Mouse (Mus musculus) embryo, embryonic 10.5 days (tissue): Measurements from ENCODE around the gene Gm48552.

Source experiments
- DNase-seq: peaks from one replicate; pipeline ENCODE4 v3.0.0-alpha.2; 2015; ENCODE audit warnings: low spot score

Gm48552 gene

DNA sequence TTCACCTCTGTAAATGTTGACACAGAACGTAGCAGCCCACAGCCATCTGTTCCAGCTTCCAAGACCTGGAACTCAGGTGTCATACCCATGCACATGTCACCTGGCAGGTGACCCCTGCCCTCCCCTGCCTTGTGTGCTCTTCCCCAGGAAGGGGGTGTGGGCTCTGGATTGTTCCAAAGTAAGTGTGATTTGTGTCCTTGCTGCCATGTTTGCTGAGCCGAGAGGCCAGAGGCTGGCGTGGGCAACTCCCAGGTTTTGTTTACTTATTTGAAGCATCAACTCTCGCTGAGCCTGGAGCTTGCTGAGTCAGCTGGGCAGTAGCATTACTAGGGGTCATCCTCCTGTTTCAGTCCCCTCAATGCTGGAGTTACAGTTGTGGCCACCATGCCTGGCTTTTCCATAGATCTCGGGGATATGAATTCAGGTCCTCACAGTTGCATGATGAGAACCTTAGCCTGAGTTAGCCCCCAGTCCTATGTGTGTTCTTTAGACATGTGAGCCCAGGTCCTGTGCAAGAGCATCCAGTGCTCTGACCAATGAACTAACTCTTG is at the start of gene Gm48552:
Gene Gm48552 (plus strand): TSS at position 501 of the 551 bp plus-strand sequence.
- no peak for DNase-seq

DNA sequence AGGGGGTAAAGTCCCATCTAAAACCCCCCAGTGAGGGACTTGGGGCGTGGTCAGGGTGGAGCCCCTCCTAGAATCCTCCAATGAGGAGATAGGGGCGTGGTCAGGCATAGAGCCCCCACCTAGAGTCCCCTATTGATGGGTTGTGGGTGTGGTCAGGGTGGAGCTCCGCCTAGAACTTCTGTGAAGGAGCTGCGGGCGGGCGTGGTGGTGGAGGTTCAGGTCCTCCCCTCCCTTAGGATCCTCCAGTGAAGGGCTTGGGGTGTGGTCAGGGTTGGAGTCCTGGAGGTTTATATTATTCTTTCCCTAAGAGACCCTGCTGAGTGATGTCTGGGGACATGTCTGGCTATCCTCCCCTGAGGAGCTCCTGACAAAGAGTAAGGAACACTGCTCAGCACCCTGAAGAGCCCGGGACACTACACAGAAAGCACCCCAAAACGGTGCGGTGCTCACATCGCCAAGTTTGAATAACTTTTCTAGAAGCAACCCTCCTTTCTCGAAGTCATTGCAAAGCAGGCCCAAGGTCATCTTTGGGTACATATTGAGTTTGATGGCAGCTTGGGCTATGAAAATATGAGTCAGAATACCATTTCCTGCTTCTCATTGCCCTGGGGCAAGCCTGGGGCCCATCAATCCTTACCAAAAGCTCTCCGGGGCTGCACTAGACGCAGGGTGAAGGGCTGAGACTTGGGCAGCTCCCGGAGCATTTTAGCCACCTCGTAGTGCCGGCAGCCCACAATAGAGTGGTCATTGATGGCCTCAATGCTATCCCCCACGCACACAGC is 48.1 kb upstream of the Gm48552 start:
- no peak for DNase-seq

DNA sequence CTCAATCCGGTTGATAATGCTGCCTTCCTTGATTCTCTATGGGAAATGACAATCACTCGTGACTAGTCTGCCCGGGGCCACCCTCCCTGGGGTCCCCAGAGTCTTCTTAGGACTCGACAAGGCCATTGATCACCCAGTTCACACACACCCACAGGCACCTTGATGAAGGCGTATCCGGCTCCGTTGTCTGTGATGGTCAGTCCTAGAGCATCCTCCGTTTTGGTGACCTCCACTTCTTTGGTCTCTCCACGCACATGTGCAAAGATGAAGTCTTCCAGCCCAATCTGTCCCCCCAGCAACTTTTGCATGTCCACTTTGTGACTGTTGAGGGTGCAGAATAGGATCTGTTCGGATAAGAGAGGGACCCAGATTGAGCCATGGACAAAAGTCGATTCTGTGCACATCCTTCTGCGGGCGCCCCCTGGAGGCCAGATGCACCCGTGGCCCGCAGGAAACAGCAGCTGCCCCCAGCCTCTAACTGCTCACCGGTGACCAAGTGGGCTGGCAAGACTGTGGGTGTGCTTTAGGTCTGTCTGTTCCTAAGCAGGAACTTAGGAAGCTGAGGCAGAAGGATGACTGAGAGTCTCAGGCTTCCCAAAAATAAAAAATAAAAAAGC is 47.4 kb upstream of the Gm48552 start:
- DNase-seq, result peak; percentile 82

DNA sequence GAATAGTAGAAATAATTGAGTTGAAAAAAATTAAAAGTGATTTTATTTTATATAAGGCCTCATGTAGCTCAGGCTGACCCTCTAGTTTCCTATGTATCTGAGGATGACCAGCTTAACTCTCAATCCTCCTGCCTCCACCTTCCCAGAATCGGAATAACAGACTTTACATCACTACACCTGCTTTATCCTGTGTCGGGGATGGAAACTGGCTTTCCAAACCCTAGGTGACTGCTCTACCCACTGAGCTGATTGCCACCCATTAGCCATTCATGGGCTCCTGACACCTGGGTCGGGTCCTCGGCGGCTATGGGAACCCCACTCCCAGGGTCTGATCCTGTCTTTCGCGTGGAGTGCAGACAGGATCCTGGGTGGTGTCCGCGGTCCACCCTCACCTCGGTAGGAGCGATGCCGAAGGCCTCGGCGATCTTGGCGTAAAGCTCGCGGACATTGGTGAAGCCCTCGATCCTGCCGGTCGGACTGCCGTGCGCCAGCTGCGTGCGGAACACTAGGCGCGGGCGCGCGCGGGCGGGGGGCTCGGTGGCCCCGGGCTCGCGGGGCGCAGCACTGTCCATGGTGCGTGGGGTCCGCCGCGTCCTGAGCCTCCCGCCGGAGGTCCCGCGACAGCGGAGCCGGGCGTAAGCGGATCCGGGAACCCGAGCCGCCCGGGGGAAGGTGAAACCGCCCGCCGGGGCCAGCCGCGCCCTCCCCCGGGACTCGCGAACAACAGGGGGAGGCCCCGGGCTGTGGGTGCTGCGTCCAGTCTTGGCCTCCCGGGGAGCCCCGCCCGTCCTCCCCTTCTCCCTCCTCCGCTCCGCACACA is 45.9 kb upstream of the Gm48552 start, which contains the start of gene Gipc3:
Gene Gipc3 (minus strand): TSS at position 581 of the 820 bp plus-strand sequence.
- DNase-seq, result no peak

DNA sequence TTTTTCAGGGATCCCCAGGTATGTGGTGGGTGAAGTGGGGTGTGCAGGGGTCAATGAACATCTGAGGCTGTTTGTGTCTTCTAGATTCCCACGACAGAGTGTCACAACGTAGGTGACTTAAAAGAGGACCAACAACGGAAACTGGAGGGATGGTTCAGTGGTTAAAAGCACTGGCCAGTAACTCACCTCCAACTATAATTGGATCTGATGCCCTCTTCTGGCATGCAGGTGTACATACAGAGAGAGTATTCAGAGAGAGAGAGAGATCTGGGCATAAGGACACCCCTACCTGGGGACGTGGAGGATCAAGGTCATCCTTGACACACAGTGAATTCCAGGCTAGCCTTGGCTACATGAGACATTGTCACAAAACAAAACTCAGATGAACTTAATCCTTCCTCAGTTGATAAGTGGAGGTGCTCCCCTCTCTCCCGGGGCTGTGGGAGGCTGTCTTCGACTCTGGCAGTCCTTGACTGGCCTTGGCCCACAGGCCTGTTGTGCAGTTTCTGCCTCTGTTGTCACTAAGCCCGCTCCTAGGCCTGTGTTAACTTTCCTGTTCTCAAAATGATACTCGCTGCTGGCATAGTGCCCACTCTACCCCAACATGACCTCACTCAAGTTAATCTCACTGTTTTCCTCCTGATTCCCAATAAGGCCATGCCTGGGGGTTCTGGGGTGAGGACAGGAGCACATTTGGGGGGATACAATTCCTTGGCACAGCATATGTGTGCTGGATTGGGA is 44.2 kb upstream of the Gm48552 start:
- no peak for DNase-seq

DNA sequence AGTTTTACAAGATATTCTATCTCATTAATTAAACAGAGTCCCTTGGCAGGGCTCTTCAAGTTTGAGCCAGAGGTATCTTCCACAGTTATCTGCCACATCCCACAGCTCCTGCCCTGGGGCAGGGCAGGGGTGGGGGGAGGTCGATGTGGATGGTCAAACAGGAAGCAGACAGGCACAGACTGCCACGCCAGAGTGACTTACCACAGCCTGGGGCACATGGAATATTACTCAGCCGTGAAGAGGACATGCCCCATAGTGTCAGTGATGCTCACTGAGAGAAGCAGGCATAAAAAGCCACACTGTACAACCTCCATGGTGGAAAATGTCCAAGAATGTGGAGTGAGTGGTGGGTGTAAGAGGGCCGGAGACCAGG is 43.7 kb upstream of the Gm48552 start:
- no peak for DNase-seq

DNA sequence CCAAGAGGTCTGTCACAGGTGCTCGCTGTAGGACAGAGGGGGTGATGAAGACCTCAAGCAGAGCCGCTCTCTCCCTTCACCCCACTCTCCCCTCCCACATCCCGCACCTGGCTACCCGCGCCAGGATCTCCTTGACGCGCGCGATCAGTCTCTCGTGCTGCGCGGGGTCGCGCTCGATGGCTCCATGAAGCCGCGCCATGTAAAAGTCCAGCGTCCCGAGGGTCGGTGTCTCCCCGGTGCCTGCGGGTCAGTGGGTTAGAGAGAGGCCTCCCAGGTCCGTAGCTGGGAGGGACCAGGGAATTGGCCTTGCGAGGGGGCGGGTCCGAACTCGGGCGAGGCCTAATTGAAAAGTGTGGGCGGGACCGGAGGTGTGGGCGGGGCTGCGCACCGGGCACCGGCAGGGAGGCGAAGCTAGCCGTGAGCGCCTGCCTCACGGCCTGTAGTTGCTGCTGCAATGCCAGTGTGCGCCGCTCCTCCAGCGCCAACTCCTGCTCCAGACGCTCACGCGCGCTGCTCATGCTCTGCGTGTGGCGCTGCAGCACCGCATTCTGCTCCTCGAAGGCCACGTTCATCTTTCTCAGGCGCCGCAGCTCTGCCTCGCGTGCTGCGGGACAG is 42.2 kb upstream of the Gm48552 start:
- DNase-seq, result peak; percentile 79

DNA sequence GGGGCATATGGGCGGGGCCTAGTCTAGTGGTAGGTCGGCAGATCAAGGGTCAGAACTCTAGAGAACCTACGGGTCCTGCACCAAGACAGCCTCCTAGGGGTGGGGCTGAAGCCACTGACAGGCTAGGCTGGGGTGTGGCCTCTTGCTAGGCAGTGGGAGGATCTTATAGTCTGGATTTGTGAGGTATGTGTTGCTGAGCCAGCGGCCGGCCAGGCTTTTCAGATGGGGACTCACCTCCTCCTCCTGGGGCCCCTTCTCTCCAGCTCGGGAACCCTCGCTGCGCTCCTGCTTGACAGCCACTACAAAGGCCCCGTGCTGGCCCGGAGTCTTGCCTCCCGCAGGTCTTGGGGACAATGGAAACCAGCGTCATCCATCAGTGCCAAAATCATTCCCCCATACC is 39.7 kb upstream of the Gm48552 start:
- DNase-seq, result peak; percentile 66

DNA sequence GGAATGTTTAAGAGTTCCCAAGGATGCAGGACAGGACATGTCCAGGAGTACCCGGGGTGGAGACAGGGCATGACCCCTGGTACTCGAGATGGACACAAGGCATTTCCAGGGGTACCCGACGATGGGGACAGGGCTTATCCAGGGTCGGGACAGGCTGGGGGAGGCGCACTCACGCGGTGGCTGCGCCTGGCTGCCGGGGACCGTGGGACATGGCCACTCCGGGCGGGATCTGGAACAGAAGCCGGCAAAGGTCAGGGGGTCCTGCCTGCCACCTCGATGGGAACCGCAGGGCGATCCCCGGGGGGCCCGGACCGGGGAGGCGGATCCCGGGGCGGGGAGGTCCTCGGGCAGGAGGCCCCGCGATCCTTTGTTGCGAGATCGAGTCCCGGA is 38.8 kb upstream of the Gm48552 start:
- DNase-seq, result no peak

DNA sequence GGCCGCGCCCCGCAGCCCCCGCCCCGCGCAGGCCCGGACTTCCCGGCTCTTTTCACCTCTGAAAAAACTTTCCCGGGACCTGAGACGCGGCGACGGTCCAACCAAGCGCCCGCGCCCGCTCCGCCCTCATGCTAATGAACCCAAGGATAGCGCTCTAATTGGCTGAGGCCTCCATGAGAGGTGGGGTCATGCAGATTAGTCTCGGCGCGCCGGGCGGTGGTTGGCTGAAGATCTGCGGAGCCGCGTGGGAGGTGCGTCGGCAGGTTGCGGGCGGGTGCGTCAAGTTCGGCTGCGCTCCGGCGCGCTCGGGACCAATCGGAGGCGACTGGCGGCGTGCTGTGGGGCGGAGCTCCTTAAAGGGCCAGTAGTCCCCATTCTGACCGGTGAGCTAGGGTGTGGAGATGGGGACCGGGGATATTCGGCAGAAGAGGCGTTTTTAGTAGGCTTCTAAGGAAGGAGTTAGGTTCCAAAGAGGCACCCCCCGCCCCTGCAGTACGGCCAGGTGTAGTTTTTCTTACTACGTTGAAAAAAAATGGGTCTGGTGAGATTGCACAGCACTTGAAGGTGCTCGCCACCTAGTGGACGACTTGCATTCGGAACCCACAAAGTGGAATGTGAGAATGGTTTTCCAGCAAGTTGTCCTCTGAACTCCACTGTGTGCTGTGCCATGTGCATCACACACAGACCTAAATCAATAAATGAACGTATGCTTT is 38.3 kb upstream of the Gm48552 start, which contains the start of gene Hmg20b:
Gene Hmg20b (minus strand): TSS at position 130 of the 713 bp plus-strand sequence.
- DNase-seq, result peak; percentile 99

DNA sequence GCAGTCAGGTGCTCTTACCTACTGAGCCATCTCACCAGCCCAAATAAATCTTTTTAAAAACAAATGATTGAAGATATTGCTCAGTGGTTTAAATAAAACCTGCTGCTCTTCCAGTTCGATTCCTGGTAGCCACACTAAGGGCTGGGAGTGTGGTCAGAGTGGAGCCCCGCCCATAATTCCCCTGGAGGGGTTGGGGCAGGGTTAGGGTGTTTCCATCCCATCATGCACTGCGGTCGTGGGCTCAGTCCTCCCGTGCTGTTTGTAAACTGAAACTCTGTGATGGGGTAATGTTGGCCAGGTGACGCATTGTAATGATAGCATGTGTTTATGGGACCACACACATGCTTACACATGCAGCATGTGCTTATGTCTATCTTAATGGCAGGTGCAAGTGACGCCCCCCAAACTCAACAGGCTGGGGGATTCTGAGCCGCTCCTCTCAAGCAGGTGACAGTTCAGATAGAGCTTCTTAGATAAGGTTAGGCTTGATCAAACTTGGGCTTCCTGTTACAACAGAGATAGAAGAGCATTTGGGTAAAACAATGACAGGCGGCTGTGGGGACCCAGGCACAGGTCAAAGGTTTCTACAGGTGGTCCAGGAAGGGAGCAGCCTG is 37.0 kb upstream of the Gm48552 start:
- DNase-seq, result no peak

DNA sequence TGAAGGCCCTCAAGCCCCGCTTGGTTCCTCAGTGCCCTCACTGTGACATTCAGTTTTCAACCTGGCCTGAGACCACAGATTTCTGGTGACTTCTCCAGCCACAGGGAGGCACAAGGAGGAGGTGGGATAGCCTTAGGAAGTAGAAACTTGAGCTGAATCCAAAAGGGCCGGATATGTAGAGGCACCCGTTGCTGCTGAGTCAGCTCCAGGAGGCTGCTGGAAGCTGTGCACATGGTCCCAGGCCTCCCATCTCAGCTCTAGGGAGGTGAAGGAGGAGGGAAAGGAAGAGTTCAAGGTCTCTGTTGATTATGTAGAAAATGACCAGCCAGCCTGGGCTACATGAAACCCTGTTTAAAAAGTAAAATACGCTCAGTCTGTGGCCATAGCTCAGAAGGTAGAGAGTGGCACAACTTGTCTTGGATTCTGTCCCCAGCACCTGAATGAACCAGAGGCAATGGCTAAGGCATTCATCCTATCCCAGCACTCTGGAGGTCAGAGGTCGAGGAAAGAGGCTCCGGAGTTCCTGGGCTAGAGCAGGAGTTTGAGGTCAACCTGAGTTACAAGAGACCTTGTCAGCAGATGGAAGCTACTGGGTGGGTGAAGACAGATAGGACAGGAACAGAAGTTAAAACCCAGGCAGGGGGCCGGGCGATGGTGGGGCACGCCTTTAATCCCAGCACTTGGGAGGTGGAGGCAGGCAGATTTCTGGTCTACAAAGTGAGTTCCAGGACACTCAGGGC is 33.9 kb upstream of the Gm48552 start:
- no peak for DNase-seq

DNA sequence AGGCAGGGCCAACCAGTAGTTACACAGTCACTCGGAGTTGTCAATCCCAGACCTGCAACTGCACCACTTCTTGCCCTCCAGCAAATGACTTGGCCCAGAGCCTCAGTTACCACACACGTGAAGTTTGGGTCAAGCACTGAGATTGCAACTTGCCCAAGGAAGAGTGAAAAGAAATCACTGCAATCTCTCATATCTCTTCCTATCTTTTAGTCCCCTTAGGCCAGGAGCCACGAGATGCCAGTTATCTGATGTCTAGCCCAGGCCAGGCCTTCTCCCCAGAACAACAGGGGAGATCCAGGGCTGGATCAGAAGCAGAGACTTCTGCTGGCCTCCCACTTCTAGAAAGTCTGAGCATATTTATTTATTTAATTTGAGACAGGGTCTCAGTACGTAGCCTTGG is 33.3 kb upstream of the Gm48552 start:
- DNase-seq, result no peak

DNA sequence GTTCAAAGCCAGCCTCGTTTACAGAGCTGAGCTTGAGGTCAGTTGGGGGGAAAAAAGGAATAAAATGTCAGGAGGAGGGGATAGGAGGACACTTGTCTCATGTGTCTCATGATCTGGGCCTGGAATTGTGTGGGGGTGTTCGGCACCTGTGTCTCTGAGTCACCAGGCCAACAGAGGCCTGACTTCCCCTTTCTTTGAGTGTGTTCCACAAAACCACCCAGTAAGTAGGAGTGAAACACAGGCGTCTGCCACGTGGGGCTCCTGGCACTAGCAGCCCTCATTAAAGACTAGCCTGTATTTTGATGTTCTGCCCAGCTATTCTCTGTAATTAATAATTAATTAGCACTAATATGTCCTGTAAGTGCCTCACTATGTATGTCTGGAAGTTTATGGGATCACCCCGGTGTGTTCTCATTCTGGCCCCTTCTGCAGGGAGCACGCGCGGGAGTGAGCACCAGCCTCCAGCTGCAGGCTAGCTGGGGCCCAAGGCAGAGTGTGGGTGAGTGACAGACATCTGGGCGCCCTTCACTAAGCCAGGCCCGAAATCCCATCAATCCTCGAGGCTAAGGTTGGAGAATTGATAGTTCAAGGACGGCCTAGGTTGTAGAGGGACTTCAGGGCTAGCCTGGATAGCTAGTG is 32.3 kb upstream of the Gm48552 start:
- no peak for DNase-seq

DNA sequence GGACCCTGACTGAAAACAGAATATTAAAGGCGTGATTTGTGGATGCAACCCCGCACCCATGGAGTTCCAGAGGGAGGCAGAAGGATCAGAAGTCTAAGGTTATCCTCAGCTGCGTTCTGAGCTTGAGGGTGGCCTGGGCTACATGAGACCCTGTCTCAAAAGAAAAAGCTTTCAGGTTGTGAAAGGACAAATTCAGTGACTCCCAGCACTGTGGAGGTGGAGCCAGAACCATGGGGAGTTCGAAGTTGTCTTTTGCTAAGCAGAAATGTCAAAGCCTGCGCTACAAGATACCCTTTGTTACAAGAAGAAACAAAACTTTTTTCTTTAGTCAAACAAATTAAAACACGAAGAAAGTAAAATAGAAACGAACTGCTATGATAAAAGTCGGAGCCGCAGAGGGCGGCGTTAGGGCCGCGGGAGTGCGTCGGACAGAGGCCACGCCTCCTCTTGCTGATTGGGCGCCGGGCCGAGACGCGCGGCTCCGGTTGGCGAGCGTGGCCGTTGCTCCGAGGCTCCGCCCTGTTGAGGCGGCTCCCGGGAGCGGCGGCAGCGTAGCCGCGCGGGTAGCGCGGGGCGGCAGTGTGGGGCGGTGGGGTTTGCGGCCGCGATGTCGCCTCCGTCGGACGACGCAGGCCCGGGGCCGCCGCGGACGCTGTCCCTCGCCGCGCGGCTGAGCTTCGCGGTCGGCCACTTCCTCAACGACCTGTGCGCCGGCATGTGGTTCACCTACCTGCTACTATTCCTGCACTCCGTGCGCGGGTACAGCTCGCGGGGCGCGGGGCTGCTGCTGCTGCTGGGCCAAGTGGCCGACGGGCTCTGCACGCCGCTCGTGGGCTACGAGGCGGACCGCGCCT is 31.6 kb upstream of the Gm48552 start, which contains the start of gene Mfsd12:
Gene Mfsd12 (plus strand): TSS at position 501 of the 854 bp plus-strand sequence.
- DNase-seq, result peak; percentile 93

DNA sequence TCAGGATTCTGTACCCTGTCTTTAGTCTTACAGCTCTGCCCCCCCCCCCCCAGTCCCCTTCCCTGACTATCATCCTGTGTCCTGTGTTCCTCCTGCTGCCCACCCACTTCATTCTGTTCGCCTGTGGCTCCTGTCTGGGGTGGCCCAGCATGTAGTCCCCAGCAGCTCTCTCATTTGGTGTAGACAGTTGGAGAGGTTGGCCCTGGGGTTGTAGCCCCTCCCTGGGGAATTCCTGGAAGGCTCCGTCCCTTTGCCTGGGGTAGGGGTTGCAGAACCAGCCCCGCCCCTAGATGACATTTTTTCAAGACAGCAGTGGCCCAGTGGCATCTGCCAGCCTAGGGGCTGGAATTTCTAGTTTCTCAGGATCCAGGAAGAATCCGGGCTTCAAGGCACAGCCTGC is 30.6 kb upstream of the Gm48552 start:
- DNase-seq, result no peak

DNA sequence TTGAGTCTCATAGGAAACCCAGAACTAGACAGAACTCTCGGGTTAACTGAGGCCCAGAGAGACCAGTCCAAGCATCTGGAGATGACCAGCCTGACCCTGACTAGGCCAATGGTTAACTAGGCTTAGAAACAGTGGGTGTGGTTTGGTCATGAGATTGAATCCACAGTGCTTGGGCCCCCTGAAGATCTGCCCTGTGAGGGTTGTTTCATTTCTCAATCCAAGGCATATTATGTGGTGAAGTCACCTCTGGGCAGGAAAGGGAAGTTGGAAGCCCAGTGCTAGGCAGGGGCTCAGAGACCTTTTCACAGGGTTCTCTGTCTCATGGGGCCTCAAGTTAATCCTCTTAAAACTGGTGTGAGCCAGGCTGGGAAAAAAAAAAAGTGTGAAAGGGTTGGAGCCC is 30.0 kb upstream of the Gm48552 start:
- no peak for DNase-seq

DNA sequence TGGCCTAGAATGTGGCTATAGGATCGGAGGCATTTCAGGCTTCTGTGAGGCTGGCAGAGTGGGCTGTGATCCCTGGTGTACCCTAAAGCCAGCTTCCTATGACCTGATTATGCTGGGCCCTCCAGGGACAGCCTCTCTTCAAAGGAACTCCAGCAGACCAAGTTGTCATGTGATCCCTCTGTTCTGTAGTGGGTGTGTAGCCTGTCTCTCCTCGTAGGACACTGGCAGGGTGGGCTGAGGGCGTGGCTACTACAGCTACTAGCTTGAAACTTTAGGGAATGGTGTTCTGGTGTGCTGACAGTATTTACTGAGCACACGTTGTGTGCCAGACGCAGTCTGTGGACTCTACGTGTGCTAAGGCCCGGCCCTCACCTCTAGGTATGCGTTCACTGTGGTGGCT is 28.1 kb upstream of the Gm48552 start:
- DNase-seq, result no peak
